Mouse (Mus musculus) G1E (cell line): ENCODE data around the gene Pibf1.

Experiments used
- CTCF ChIP-seq: IDR thresholded peaks from 2 replicates; pipeline ENCODE4 v1.5.1; 2012; ENCODE audit warnings: low read depth, low read length, inconsistent platforms, mixed read lengths
- GATA2 ChIP-seq: IDR thresholded peaks from 2 replicates; pipeline ENCODE4 v1.6.1; 2012; ENCODE audit warnings: low read depth, low read length, inconsistent platforms, borderline replicate concordance

DNA sequence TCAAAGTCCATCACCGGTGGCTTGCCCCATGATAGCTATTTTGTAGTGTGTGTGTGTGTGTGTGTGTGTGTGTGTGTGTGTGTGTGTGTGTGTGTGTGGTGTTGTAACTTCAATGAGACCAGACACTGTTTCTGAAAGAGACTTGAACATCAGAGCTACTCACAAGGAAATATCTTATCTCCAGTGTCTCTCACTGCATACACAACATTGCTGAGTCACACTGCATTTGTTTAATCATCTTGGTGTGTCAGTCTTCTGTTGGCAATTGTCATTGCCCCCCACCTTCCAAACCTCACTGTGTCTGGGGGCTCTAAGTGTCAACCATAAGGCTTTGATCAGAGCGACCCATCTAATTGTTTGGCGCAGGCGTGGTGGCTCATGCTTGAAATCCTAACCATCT is 186.3 kb downstream of the Pibf1 start:
- no peak for TF ChIP-seq CTCF
- TF ChIP-seq GATA2 = no peak
